Comparison of ENCODE assay signal across 19 mouse cellular contexts in the genomic region with DNA sequence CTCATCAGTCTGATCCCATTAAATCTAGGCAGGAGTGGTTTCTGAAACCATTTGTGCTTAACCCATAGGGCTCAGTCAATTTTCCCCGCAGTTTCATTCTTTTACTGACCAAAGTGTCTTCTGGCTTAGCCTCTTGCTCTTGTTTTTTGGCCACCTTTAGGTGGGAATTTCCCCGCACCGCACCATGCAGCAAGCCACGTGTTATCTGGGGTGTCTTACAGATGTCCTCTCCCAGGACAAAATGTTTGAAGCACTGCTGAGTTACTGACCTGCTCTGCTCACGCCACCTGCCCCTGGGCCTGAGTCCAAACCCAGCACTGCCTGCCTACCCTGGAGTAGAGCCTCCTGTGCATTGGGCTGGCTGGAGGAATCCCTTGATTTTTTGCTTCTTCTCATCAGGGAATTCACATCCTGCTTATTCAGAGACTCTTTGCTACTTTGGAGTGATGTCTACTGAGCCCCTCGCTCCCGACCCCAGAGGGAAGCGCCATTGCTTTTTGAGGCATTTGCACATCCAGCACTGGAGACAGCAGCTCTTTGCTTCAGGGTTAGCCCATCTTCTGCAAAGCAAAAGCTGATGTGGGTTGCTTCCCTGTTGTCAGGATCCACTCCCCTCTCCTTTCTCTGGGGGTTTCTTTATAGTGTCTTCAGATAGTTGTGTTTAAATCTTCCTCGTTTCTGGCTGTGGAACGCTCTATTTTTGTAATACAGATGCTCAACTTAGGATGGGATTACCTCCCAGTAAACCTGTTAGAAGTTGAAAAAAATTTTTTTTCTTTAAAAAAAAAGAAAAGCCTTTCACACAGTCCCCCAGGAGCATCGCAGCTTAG.
A peak's percentile ranks its signal among the peaks of the same experiment; 100 is the strongest.
DNase-seq lines count a peak whose midpoint lies in the region; ATAC-seq and TF ChIP-seq lines count a peak whose summit lies in the region.
"Had no signal": no experiment of that assay in that cellular context is flagged by ENCODE, and none has a peak within 500 bp of the region (broad histone marks: within the 10 kb centered on the region; RNA-seq: fewer than 3 reads in every experiment).

No protein-coding gene starts in this region.

- H3K4me1 ChIP-seq in heart, adult 2 months (ENCODE audit: control insufficient read depth, insufficient read depth, low read length) = peaks cover 8% of the 10 kb centered on the region
- H3K4me1 ChIP-seq in midbrain, embryonic 10.5 days = peaks cover 30% of the 10 kb centered on the region
- peaks cover 21% of the 10 kb centered on the region for H3K4me1 ChIP-seq in midbrain, embryonic 13.5 days (replicated peaks)

- no peak overlapping the region for H3K4me2 ChIP-seq in midbrain, embryonic 13.5 days (replicated peaks)
- H3K4me2 ChIP-seq: forebrain, embryonic 15.5 days; midbrain, embryonic 12.5 days; neural tube, embryonic 15.5 days had no signal

- no peak overlapping the region for H3K4me3 ChIP-seq in heart, adult 2 months
- no peak overlapping the region for H3K4me3 ChIP-seq in midbrain, embryonic 10.5 days
- H3K4me3 ChIP-seq in midbrain, embryonic 13.5 days (replicated peaks) = no peak overlapping the region
- H3K4me3 ChIP-seq: embryonic facial prominence, embryonic 10.5 days; forebrain, embryonic 15.5 days; heart, embryonic 10.5 days; midbrain, embryonic 12.5 days; neural tube, embryonic 15.5 days had no signal

- TF ChIP-seq EP300 in heart, adult 2 months (IDR thresholded peaks at IDR 0.05; ENCODE audit: insufficient read depth, low read depth, low read length) = no peak

- peak; percentile 90 for DNase-seq in heart, adult 11 months
- no peak for DNase-seq in heart, adult 2 months
- no peak for DNase-seq in midbrain, embryonic 10.5 days (ENCODE audit: low spot score)
- DNase-seq in cerebellum, adult 11 months = peak; percentile 30
- peak; percentile 37 to 53 for DNase-seq in cerebellum, postnatal 14 days
- DNase-seq in frontal cortex, postnatal 10 days (ENCODE audit: low spot score in 2 of 2) = no peak
- no peak for DNase-seq in lung, postnatal 36 days
- DNase-seq: heart, postnatal 4 days; kidney, adult 9 months; liver; lung, adult 2 months; right cerebral cortex, postnatal 4 days had no signal

- TF ChIP-seq POLR2A in heart, adult 2 months (IDR thresholded peaks at IDR 0.05; ENCODE audit: insufficient read depth, low read depth, low read length) = no peak

- H3K79me2 ChIP-seq in heart, adult 2 months (replicated peaks; ENCODE audit: control insufficient read depth, insufficient read depth, low read length) = peaks cover 1% of the 10 kb centered on the region; the same call in 1 of the 2 replicates

- no peak for TF ChIP-seq CTCF in heart, adult 2 months (IDR thresholded peaks at IDR 0.05)

- H3K36me3 ChIP-seq in heart, adult 2 months (ENCODE audit: control insufficient read depth, insufficient read depth, low read length) = no peaks in the 10 kb centered on the region
- peaks cover 8% of the 10 kb centered on the region for H3K36me3 ChIP-seq in midbrain, embryonic 10.5 days
- H3K36me3 ChIP-seq in midbrain, embryonic 13.5 days = peaks cover 6% of the 10 kb centered on the region
- H3K36me3 ChIP-seq: forebrain, embryonic 15.5 days; neural tube, embryonic 15.5 days had no signal

- no peaks in the 10 kb centered on the region for H3K27me3 ChIP-seq in heart, adult 2 months (ENCODE audit: control insufficient read depth, insufficient read depth, low read length)
- no peaks in the 10 kb centered on the region for H3K27me3 ChIP-seq in midbrain, embryonic 10.5 days (ENCODE audit: low read depth, poor library complexity, severe bottlenecking)
- no peaks in the 10 kb centered on the region for H3K27me3 ChIP-seq in midbrain, embryonic 13.5 days
- H3K27me3 ChIP-seq: forebrain, embryonic 15.5 days; midbrain, embryonic 12.5 days; neural tube, embryonic 15.5 days had no signal

- 58% methylated on average over 11 of the region's 11 CpGs for WGBS in heart, adult 2 months
- WGBS in midbrain, embryonic 10.5 days = 71% methylated on average over 11 of the region's 11 CpGs
- WGBS in midbrain, embryonic 13.5 days = 54% methylated on average over 11 of the region's 11 CpGs

- H3K27ac ChIP-seq in heart, adult 2 months = no peak overlapping the region
- peak overlapping the region; percentile 52 for H3K27ac ChIP-seq in midbrain, embryonic 10.5 days (replicated peaks)
- H3K27ac ChIP-seq in midbrain, embryonic 13.5 days = no peak overlapping the region
- H3K27ac ChIP-seq: embryonic facial prominence, embryonic 10.5 days; forebrain, embryonic 15.5 days; heart, embryonic 10.5 days; midbrain, embryonic 12.5 days; neural tube, embryonic 15.5 days had no signal

- ATAC-seq in midbrain, embryonic 13.5 days = no peak
- ATAC-seq: forebrain, embryonic 15.5 days had no signal

- H3K9me3 ChIP-seq in midbrain, embryonic 10.5 days (replicated peaks) = no peaks in the 10 kb centered on the region
- no peaks in the 10 kb centered on the region for H3K9me3 ChIP-seq in midbrain, embryonic 13.5 days
- H3K9me3 ChIP-seq: embryonic facial prominence, embryonic 10.5 days; forebrain, embryonic 15.5 days; G1E; heart, embryonic 10.5 days; midbrain, embryonic 12.5 days; neural tube, embryonic 15.5 days had no signal

- no peak overlapping the region for H3K9ac ChIP-seq in heart, adult 2 months (ENCODE audit: low read depth, low read length)
- no peak overlapping the region for H3K9ac ChIP-seq in midbrain, embryonic 13.5 days (replicated peaks)
- H3K9ac ChIP-seq: forebrain, embryonic 15.5 days; midbrain, embryonic 12.5 days; neural tube, embryonic 15.5 days had no signal

- intact Hi-C loops in heart, adult 2 months (cut with DNase I) = no loop called here

Comparison
In these comparisons a context has a peak if more than half of its experiments do, and no peak if none do; other contexts are left out.
1. DNase-seq: peak in heart, adult 11 months (single experiment), cerebellum, adult 11 months (single experiment) and cerebellum, postnatal 14 days (2 of 2); none in heart, adult 2 months (0 of 2), midbrain, embryonic 10.5 days (single experiment), frontal cortex, postnatal 10 days (0 of 2) and lung, postnatal 36 days (single experiment).